Mouse (Mus musculus): Measurements from ENCODE around the gene OR5BS1P.

GRCm38 (mm10) chr15:98510438-98511385 is 41.0 kb downstream of the OR5BS1P start:
- peak; percentile 90 for TF ChIP-seq CTCF (IDR thresholded peaks at IDR 0.05)
- no peak for TF ChIP-seq EP300 (IDR thresholded peaks at IDR 0.05)

All from lung, postnatal 0 days (tissue).